Mouse (Mus musculus) testis, adult 2 months (tissue): ENCODE measurements around the gene Cic.

Experiments
- CTCF ChIP-seq: fragments of 200-500 bp; IDR thresholded peaks from 2 replicates; pipeline ENCODE4 v1.5.1; 2012; ENCODE audit warnings: low read depth, mild to moderate bottlenecking, inconsistent platforms, low read length, moderate library complexity; ENCODE audit not compliant: control insufficient read depth, insufficient read depth, insufficient replicate concordance
- POLR2A ChIP-seq: fragments of 200-500 bp; IDR thresholded peaks from 2 replicates; pipeline ENCODE4 v1.6.1; 2012; ENCODE audit warnings: low read depth, mild to moderate bottlenecking, inconsistent platforms, low read length, moderate library complexity; ENCODE audit not compliant: control insufficient read depth

- no peak for TF ChIP-seq POLR2A
- no peak for TF ChIP-seq CTCF
These were observed 27.6 kb downstream of the Cic start for GRCm38 (mm10) chr7:25294960-25295722.
